ENCODE assay signal across 26 mouse cellular contexts in the genomic region with DNA sequence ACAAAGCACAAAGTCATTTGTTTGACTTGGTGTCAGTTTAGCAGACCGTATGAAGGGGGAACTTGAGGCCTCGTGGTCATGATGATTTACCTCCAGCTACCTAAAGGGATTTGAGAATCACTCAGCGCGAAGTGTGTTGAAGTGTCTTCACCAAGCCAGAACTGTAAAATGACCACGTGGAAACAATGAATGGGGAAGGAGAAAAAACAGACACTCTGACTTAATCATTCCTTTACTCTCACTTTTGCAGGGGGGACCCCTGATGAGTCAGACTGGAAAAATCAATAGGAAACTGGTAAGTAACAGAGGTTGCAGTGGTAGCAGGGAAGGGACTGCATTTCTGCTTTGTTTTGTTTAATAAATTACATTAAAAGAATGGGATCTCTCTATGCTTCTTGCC. TPM values are rescaled to one million over a fixed set of nuclear protein-coding genes. Genes with fewer than 3 reads are reported as not detected.
DNase-seq lines count a peak whose midpoint lies in the region; ATAC-seq lines count a peak whose summit lies in the region.
"Had no signal": no experiment of that assay in that cellular context is flagged by ENCODE, and none has a peak within 500 bp of the region (broad histone marks: within the 10 kb centered on the region; RNA-seq: fewer than 3 reads in every experiment).

No protein-coding gene starts in this region.

- no peaks in the 10 kb centered on the region for H3K27me3 ChIP-seq in forebrain, embryonic 16.5 days (replicated peaks; ENCODE audit: control insufficient read depth, insufficient read depth, low read length)
- no peaks in the 10 kb centered on the region for H3K27me3 ChIP-seq in hindbrain, embryonic 10.5 days (ENCODE audit: insufficient read depth, poor library complexity, severe bottlenecking)
- H3K27me3 ChIP-seq: heart, embryonic 13.5 days; hindbrain, embryonic 15.5 days; intestine, embryonic 15.5 days; lung, embryonic 15.5 days; midbrain, embryonic 12.5 days; neural tube, embryonic 13.5 days had no signal

- H3K4me2 ChIP-seq in forebrain, embryonic 16.5 days (ENCODE audit: low read length), result no peak overlapping the region
- H3K4me2 ChIP-seq: forebrain, embryonic 12.5 days; heart, embryonic 13.5 days; hindbrain, embryonic 15.5 days; intestine, embryonic 15.5 days; limb, embryonic 12.5 days; lung, embryonic 15.5 days; midbrain, embryonic 12.5 days; neural tube, embryonic 13.5 days had no signal

- H3K36me3 ChIP-seq in forebrain, embryonic 16.5 days (ENCODE audit: control insufficient read depth, insufficient read depth), result no peaks in the 10 kb centered on the region
- no peaks in the 10 kb centered on the region for H3K36me3 ChIP-seq in hindbrain, embryonic 10.5 days
- H3K36me3 ChIP-seq: forebrain, embryonic 12.5 days; G1E; heart, embryonic 13.5 days; hindbrain, embryonic 15.5 days; intestine, embryonic 15.5 days; limb, embryonic 12.5 days; lung, embryonic 15.5 days; midbrain, embryonic 12.5 days; neural tube, embryonic 13.5 days had no signal

- no peak overlapping the region for H3K9ac ChIP-seq in forebrain, embryonic 16.5 days (replicated peaks; ENCODE audit: low read depth, low read length)
- H3K9ac ChIP-seq: forebrain, embryonic 12.5 days; heart, embryonic 13.5 days; hindbrain, embryonic 15.5 days; intestine, embryonic 15.5 days; limb, embryonic 12.5 days; lung, embryonic 15.5 days; midbrain, embryonic 12.5 days; neural tube, embryonic 13.5 days had no signal

- no peaks in the 10 kb centered on the region for H3K4me1 ChIP-seq in forebrain, embryonic 16.5 days (replicated peaks; ENCODE audit: control insufficient read depth, insufficient read depth, low read length)
- H3K4me1 ChIP-seq in hindbrain, embryonic 10.5 days (replicated peaks), result no peaks in the 10 kb centered on the region
- H3K4me1 ChIP-seq: heart, embryonic 13.5 days; hindbrain, embryonic 15.5 days; intestine, embryonic 15.5 days; limb, embryonic 12.5 days; lung, embryonic 15.5 days; neural tube, embryonic 13.5 days had no signal

- DNase-seq in testis, postnatal 10 days (ENCODE audit: low spot score), result peak; percentile 3
- DNase-seq in testis, postnatal 14 days (ENCODE audit: low spot score), result no peak
- DNase-seq in CD4-positive, CD25-positive, alpha-beta regulatory T cell, adult 2 months (ENCODE audit: low read depth, low spot score), result peak; percentile 47
- no peak for DNase-seq in hindbrain, embryonic 10.5 days (ENCODE audit: low spot score)
- no peak for DNase-seq in layer of hippocampus, adult 18-20 months (ENCODE audit: low spot score in 2 of 2)
- DNase-seq: adrenal gland, postnatal 36 days; cerebellum, adult 18-20 months; cerebellum, postnatal 10 days; gastrocnemius, postnatal 10 days; heart, postnatal 10 days; kidney, adult 9 months; kidney, postnatal 10 days; thymus, adult 2 months; thymus, postnatal 4 days had no signal

- H3K27ac ChIP-seq in forebrain, embryonic 16.5 days (ENCODE audit: low read length), result no peak overlapping the region
- H3K27ac ChIP-seq in hindbrain, embryonic 10.5 days, result no peak overlapping the region
- H3K27ac ChIP-seq: forebrain, embryonic 12.5 days; heart, embryonic 13.5 days; hindbrain, embryonic 15.5 days; intestine, embryonic 15.5 days; limb, embryonic 12.5 days; lung, embryonic 15.5 days; midbrain, embryonic 12.5 days; neural tube, embryonic 13.5 days had no signal

- 72% methylated on average over 5 of the region's 5 CpGs for WGBS in forebrain, embryonic 16.5 days
- 79% methylated on average over 5 of the region's 5 CpGs for WGBS in hindbrain, embryonic 10.5 days

- ATAC-seq in activated CD4-positive, CD25-positive, alpha-beta regulatory T cell, adult 4 months, result peak; percentile 34
- no peak for ATAC-seq in forebrain, embryonic 16.5 days
- ATAC-seq: intestine, embryonic 15.5 days had no signal

- no peaks in the 10 kb centered on the region for H3K9me3 ChIP-seq in forebrain, embryonic 16.5 days (ENCODE audit: control insufficient read depth, low read length)
- no peaks in the 10 kb centered on the region for H3K9me3 ChIP-seq in hindbrain, embryonic 10.5 days
- H3K9me3 ChIP-seq: forebrain, embryonic 12.5 days; G1E; intestine, embryonic 15.5 days; limb, embryonic 12.5 days; lung, embryonic 15.5 days; midbrain, embryonic 12.5 days had no signal

- H3K4me3 ChIP-seq in forebrain, embryonic 16.5 days (replicated peaks; ENCODE audit: low read length), result no peak overlapping the region
- no peak overlapping the region for H3K4me3 ChIP-seq in hindbrain, embryonic 10.5 days
- H3K4me3 ChIP-seq: erythroblast, embryonic 14.5 days; forebrain, embryonic 12.5 days; heart, embryonic 13.5 days; hindbrain, embryonic 15.5 days; intestine, embryonic 15.5 days; limb, embryonic 12.5 days; lung, embryonic 15.5 days; midbrain, embryonic 12.5 days; neural tube, embryonic 13.5 days had no signal

RNA-seq across cellular contexts. Expression of a gene that starts 46.1 kb away (rescaled TPM):
- polyA plus RNA-seq in activated CD4-positive, CD25-positive, alpha-beta regulatory T cell, adult 4 months (2017; shearing (Covaris generic)), result 1 to 10 TPM in 1 of 2 experiments, under 1 TPM in 1; 0.62 to 1.0 TPM
- polyA plus RNA-seq in forebrain, embryonic 16.5 days (2015; fragmentation: Nextera tagmentation; extraction: Ambion mirVana), result 40.5 and 42.7 TPM in 2 replicates
- 46.0 and 72.6 TPM in 2 replicates for polyA plus RNA-seq in hindbrain, embryonic 10.5 days (2016; fragmentation: Nextera tagmentation; extraction: Ambion mirVana)
- 10 to 100 TPM; 13.4 to 13.6 TPM for total RNA-seq in layer of hippocampus, adult 18-20 months (2021)
- polyA plus RNA-seq: G1E had no signal

Comparison
In these comparisons a context has a peak if more than half of its experiments do, and no peak if none do; other contexts are left out.
1. DNase-seq: peak in testis, postnatal 10 days (single experiment) and CD4-positive, CD25-positive, alpha-beta regulatory T cell, adult 2 months (single experiment); none in testis, postnatal 14 days (single experiment), hindbrain, embryonic 10.5 days (single experiment) and layer of hippocampus, adult 18-20 months (0 of 2).
2. RNA of a gene that starts 46.1 kb away (polyA plus RNA-seq): 46.0 to 72.6 TPM in hindbrain, embryonic 10.5 days and 40.5 to 42.7 TPM in forebrain, embryonic 16.5 days; 0.62 to 1.0 TPM in activated CD4-positive, CD25-positive, alpha-beta regulatory T cell, adult 4 months; every median in the first group is over 10 times any median in the second.